ENCODE assay signal across 41 mouse cellular contexts in genomic region chr13:111562595-111562994, GRCm38 (mm10). TPM values are rescaled to one million over a fixed set of nuclear protein-coding genes. Genes with fewer than 3 reads are reported as not detected.
"Had no signal": no experiment of that assay in that cellular context is flagged by ENCODE, and none has a peak within 500 bp of the region (broad histone marks: within the 10 kb centered on the region; RNA-seq: fewer than 3 reads in every experiment).

No protein-coding gene starts in this region.

- ATAC-seq: hindbrain, embryonic 16.5 days; inflammation-experienced regulatory T-cells, adult 6 months; intestine, embryonic 15.5 days; intestine, postnatal 0 days had no signal

- DNase-seq: gastrocnemius, postnatal 14 days; gastrocnemius, postnatal 36 days; heart, adult 11 months; heart, adult 2 months; heart, postnatal 10 days; heart, postnatal 4 days; kidney, adult 18-20 months; kidney, adult 8-10 months; kidney, postnatal 25 days; kidney, postnatal 4 days; liver; lung, adult 18-20 months had no signal

- H3K27ac ChIP-seq: heart, adult 2 months; heart, embryonic 10.5 days; hindbrain, embryonic 10.5 days; hindbrain, embryonic 12.5 days; hindbrain, embryonic 14.5 days; intestine, embryonic 15.5 days; kidney, embryonic 15.5 days; kidney, postnatal 0 days; layer of hippocampus, adult 2 months; left cerebral cortex, adult 2 months; limb, embryonic 10.5 days; limb, embryonic 12.5 days; liver, embryonic 14.5 days had no signal

- H3K4me2 ChIP-seq: heart, embryonic 12.5 days; hindbrain, embryonic 12.5 days; hindbrain, embryonic 14.5 days; intestine, embryonic 15.5 days; kidney, embryonic 15.5 days; limb, embryonic 12.5 days; liver, embryonic 11.5 days had no signal

- H3K4me3 ChIP-seq: heart, adult 2 months; heart, embryonic 10.5 days; heart, embryonic 12.5 days; hindbrain, embryonic 10.5 days; hindbrain, embryonic 12.5 days; intestine, embryonic 15.5 days; kidney, embryonic 15.5 days; layer of hippocampus, adult 2 months; left cerebral cortex, adult 2 months; limb, embryonic 10.5 days; limb, embryonic 12.5 days had no signal

- H3K27me3 ChIP-seq: heart, embryonic 12.5 days; hindbrain, embryonic 12.5 days; intestine, embryonic 15.5 days; kidney, embryonic 15.5 days; limb, embryonic 12.5 days had no signal

- H3K36me3 ChIP-seq: heart, embryonic 10.5 days; heart, embryonic 12.5 days; hindbrain, embryonic 10.5 days; hindbrain, embryonic 12.5 days; intestine, embryonic 15.5 days; kidney, embryonic 15.5 days; limb, embryonic 10.5 days; limb, embryonic 12.5 days had no signal

- H3K4me1 ChIP-seq: heart, embryonic 10.5 days; heart, embryonic 12.5 days; hindbrain, embryonic 10.5 days; hindbrain, embryonic 12.5 days; intestine, embryonic 15.5 days; kidney, embryonic 15.5 days; limb, embryonic 10.5 days; limb, embryonic 12.5 days had no signal

- H3K9me3 ChIP-seq: hindbrain, embryonic 12.5 days; intestine, embryonic 15.5 days; limb, embryonic 10.5 days; limb, embryonic 12.5 days had no signal

- H3K9ac ChIP-seq: heart, embryonic 12.5 days; hindbrain, embryonic 12.5 days; hindbrain, embryonic 14.5 days; intestine, embryonic 15.5 days; kidney, embryonic 15.5 days; limb, embryonic 12.5 days; liver, embryonic 14.5 days had no signal

RNA-seq across cellular contexts. Expression of gene Gm49496, which starts 12.8 kb away (rescaled TPM):
- total RNA-seq: gastrocnemius, adult 18-20 months; gastrocnemius, adult 8-10 months; gastrocnemius, postnatal 36 days; heart, adult 2 months; heart, postnatal 10 days; heart, postnatal 25 days; heart, postnatal 4 days; layer of hippocampus, adult 2 months; layer of hippocampus, postnatal 10 days; layer of hippocampus, postnatal 25 days; left cerebral cortex, adult 2 months; left cerebral cortex, postnatal 14 days; left cerebral cortex, postnatal 36 days had no signal
- polyA plus RNA-seq: gonadal fat pad, adult 2 months; heart, adult 2 months; heart, embryonic 10.5 days; heart, embryonic 12.5 days; heart, embryonic 14.5 days; heart, embryonic 16.5 days; hindbrain, embryonic 10.5 days; hindbrain, embryonic 12.5 days; hindbrain, embryonic 14.5 days; hindbrain, embryonic 16.5 days; inflammation-experienced regulatory T-cells, adult 6 months; intestine, embryonic 15.5 days; intestine, postnatal 0 days; kidney, embryonic 15.5 days; kidney, postnatal 0 days; limb, embryonic 10.5 days; limb, embryonic 12.5 days; limb, embryonic 14.5 days; liver, embryonic 11.5 days; liver, embryonic 16.5 days had no signal

RNA-seq across cellular contexts. Expression of gene Gm10198, which starts 30.0 kb away (rescaled TPM):
- total RNA-seq: gastrocnemius, adult 18-20 months; gastrocnemius, adult 8-10 months; gastrocnemius, postnatal 14 days; gastrocnemius, postnatal 36 days; heart, adult 2 months; heart, postnatal 10 days; heart, postnatal 25 days; heart, postnatal 4 days; layer of hippocampus, adult 2 months; layer of hippocampus, postnatal 10 days; layer of hippocampus, postnatal 25 days; left cerebral cortex, adult 2 months; left cerebral cortex, postnatal 14 days; left cerebral cortex, postnatal 36 days had no signal
- polyA plus RNA-seq: gonadal fat pad, adult 2 months; heart, adult 2 months; heart, embryonic 10.5 days; heart, embryonic 12.5 days; heart, embryonic 14.5 days; heart, embryonic 16.5 days; hindbrain, embryonic 10.5 days; hindbrain, embryonic 12.5 days; hindbrain, embryonic 14.5 days; hindbrain, embryonic 16.5 days; inflammation-experienced regulatory T-cells, adult 6 months; intestine, embryonic 15.5 days; intestine, postnatal 0 days; kidney, embryonic 15.5 days; kidney, postnatal 0 days; limb, embryonic 10.5 days; limb, embryonic 12.5 days; limb, embryonic 14.5 days; liver, embryonic 11.5 days; liver, embryonic 14.5 days; liver, embryonic 16.5 days had no signal
